Mouse (Mus musculus): ENCODE measurements around the gene Cdk6.
"Not testable (repeated sequence)": the region's sequence is repeated elsewhere in the genome, so short reads cannot be mapped to it uniquely, and the experiment has no call there.

The Cdk6 gene

DNA sequence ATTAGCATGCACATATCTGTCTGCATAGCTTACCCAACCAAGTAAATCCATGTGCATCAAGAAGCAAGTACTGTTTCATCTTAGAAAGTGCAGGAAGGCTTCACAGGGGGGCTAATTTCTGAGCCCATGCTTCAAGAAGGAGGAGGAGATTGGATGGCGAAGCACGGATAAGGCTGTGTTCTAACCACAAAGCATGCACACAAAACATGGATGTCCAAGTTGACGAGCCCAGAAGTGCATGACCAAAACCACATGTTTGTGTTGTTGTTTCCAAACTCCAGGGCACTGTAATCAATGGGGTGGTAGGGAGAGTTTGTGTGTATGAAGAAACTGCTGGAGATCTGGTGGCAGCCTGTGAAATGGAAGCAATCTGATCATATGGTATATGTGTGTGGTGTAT lies 101.2 kb downstream of the Cdk6 start:
- not testable (repeated sequence) for DNase-seq

- DNase-seq: not testable (repeated sequence)
These were observed 109.9 kb downstream of the Cdk6 start for GRCm38 (mm10) chr5:3451233-3451632.

DNA sequence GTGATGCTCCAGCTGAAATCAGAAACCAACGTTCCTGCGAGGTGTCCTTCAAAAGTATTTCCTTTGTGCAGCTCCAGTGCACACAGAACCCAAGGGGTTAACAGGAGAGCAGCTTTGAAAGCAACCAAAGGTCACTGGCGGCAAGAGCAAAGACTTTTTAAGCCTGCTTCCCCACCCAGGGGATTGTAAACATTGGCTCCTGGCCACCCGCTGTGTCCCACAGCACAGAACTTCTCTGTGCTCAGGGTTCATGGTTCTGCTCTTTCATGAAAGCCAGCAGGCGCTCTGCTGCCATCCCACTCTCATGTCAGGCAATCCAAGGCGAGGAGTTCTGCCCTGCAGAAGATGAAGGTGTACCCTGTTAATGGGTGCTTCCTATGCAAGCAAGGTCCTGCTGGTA lies 112.7 kb downstream of the Cdk6 start:
- DNase-seq: not testable (repeated sequence)

- peak; percentile 11 for DNase-seq
These were observed 119.6 kb downstream of the Cdk6 start for GRCm38 (mm10) chr5:3460907-3461306.

- DNase-seq: no peak
These were observed 120.1 kb downstream of the Cdk6 start for GRCm38 (mm10) chr5:3461401-3461800.

DNA sequence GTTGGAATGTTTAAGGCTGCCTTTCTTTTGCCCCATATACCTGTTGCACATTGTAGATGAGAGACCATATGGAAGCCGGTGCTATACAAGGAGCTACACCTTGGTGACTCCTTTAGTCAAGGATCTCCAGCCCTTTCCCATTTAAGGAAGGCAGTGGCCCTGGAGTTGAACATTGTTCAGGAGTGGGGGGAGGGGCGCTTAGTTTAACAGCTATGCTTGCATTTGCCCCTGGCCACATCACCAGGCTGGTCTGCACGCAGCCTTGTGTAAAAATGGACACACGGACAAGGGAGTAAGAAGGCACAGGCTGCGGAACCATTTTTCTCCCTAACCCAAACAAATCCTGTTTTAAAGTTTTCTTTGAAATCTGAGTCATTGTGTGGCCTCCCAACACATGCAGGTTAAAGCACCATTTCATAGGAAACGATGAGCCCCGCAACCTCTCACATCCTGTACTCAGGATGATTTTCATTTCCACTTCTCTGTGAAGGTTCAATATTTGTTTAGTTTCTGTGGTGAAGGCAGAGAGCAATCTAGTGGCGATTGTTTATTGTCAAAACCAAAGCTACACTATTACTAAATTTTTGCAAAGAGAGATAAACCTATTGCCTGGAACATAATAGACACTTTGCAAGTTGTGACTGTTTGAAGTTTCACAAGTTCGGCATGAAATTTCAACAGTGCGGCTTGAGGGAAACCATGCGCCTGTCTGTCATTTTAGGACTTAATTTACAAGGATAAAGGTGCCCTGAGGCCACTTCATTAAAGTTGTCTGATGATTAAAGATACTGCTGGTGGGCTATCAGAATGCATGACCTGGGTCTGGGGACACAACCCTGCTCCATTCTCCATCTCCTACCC lies 121.8 kb downstream of the Cdk6 start:
- DNase-seq: no peak

DNA sequence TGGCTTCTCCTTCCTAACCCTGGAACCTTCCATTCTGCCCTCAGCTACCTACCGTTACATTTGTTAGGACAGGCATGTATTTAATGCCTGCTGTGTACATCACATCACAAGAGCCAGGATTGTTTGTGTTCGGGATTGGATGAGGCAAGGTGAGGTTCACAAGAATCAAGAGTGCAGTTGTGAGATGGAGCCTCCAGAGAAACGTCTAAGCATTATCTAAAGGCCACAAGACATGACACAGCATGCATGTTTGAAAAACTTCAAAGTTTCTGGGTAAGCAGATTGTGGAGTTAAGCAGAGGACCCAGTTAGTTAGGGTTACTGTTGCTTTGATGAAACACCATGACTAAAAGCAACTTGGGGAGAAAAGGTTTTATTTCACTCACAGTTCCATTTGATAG lies 122.5 kb downstream of the Cdk6 start:
- DNase-seq: no peak

- DNase-seq: no peak
These were observed 125.0 kb downstream of the Cdk6 start for GRCm38 (mm10) chr5:3466069-3466877.

DNA sequence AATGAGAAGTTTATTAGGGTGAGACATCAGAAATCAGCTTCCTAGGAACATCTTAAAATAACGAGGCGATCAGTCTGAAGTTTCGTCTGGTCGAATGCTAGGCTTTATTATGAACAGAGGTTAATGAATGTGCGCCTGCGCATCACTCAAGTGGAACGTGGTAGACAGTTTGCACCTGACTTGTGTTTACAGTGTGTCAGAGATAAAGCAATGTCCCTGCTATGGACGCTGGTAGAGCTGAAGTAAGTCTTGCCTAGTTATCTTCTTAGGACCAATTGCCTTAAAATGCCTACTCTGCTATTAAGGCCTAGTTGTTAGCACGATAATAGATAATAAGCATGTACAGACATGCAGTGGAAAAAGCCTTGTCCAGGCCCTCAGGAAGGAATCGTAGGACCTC lies 129.6 kb downstream of the Cdk6 start:
- no peak for DNase-seq

DNA sequence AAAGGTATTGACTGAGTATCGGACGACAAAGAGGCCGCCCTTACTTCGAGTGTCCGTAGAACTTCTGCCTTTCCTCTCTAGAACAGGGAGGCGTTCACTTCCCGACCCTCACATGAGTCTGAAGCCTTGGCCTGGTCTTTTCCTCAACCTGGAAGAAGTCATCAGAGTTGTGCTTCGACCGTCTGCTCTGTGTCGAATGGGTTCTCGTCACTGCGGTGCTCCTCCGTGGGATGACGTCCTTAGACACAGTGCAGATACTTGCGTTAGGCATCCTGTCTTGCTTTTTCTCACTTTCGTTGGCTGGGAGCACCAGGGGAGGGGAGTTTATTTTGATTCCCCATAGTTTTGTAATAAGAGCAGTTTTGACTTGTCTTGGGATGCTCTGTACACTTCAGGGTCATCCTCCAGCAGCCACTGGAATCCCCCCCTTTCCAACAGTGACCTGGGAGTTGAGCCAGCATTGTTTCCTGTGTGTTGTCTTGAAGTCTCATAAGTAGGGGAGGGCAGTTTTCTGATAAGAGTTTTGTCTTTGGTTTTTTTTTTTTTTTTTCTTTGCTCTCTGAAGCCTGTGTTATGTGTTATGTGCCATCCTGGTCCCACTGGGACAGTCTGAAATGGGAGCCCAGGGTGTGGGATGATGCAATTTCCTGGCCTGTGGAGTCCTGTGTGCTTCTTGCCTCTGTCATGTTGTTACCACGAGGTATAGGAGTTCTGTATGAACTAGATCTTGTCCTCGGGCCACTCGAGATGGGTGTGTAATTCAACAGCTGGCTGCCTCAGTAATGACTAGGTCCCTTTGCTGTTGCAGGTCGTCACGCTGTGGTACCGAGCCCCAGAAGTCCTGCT lies 131.2 kb downstream of the Cdk6 start:
- DNase-seq: no peak

DNA sequence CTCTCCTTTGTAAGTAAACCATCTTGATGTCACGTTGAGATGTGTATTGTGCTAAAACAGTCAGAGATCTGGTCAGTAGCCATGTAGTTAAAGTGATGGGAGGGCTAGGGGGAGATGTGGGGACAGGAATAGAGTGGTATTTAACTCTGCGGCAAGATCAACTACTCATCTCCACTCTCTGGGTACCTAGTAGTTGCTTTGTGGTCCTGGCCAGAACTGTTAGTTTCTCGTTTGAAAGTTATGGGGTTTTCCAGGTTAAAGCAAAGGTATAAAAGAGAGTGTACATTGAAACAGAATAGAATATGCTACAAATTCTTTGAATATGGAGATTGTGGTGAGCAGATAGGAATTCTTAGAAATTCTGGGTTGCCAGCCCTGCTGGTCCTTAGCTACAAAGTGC lies 136.4 kb downstream of the Cdk6 start:
- no peak for DNase-seq

- no peak for DNase-seq
These were observed 136.9 kb downstream of the Cdk6 start for GRCm38 (mm10) chr5:3478216-3478615.

- no peak for DNase-seq
These were observed 137.9 kb downstream of the Cdk6 start for GRCm38 (mm10) chr5:3479016-3479795.

- no peak for DNase-seq
These were observed 139.5 kb downstream of the Cdk6 start for GRCm38 (mm10) chr5:3480637-3481395.

DNA sequence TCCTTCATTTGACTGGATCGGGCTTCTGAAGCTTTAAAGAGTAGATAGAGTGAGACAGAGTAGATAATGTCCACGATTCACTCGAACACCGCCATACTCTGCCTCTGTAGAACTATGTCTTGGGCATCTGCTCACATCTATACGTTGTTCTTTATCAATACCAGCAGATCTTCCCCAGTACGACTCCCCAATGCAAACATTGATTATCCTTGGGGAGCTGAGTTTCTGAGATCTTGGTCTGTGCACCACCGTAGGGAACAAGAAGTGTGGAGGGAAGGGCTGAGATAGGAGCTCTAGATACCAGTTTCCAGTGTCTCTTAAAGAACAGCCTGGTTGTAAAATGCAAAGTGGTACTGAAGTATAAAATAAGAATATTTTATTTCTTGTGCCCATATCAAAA lies 141.2 kb downstream of the Cdk6 start:
- no peak for DNase-seq

- no peak for DNase-seq
These were observed 141.9 kb downstream of the Cdk6 start for GRCm38 (mm10) chr5:3483054-3483722.

DNA sequence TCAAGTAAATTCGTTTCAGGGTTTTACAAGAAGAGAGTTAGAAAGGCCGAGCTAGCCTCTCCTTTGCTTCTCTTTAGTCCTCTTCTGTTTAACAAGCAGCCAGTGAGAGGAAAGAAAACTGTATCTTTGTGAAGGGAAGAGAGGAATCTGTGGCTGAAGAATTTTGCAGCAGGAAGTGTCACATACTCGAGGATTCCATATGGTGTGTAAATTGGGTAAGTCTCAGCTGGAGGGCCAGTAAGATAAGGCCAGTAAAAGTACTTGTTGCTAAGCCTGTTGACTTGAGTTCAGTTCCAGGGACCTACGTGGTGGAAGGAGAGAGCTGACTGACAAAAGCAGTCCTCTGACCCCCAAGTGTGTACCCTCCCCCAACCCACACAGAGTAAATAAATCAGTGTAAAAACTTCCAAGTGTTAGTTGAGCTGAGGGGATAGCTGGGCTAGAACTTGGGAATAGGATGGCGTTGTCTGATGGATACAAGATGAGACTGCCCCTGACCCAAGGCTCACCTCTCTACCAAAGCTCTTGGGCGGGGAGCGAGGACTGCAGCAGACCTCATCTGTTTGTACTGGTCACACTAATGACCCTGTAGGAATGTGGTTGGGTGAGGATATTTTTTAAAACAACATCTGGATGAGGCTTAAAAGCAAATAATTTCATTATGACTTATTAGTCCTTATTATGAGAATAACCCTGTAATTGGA lies 145.4 kb downstream of the Cdk6 start:
- DNase-seq: no peak

DNA sequence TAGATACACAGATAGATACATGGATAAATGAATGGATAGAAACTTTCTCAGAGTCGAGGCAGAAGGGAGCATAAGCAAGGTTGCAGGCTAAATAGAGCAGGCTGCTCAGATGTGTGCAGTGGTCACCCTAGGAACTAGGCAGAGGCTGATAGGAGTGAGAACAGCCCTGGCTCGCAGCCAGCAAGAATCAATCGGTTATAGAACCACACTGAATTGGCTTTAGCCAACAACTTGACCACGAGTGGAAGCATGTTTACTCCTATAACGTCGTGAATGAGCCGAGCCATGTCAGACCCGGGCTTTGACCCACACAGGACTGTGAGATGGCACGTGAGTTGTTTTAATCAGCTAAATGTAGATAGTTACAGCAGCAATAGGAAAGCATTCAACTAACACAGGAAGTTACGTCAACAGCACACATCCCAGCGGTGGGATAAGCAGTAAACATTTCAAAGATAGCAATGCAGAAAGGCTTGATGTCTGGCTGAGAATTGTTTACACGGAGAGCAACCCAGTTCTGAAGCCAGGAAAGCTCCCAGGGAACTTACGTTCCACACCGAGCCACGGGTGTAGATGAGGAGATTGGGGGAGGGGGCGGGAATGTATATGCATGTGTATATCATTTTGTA lies 147.0 kb downstream of the Cdk6 start:
- no peak for DNase-seq

DNA sequence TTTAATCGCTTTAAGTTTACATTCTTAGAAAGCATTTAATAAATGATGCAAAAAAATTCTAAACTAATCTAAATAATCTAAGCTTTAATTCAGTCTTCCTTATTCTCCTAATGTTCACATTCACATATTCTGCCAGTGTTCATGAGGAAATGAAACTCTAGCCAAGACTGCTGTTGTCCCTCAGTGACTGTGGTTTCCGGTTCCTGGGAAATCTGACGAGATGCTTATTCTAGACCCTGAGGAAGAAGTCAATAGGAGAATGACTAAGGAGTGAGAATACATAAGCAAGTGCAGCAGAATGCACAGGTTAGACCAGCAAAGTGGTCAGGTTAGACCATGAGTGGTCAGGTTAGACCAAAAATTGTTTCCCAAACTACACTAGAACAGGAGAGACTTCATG lies 149.1 kb downstream of the Cdk6 start:
- no peak for DNase-seq

DNA sequence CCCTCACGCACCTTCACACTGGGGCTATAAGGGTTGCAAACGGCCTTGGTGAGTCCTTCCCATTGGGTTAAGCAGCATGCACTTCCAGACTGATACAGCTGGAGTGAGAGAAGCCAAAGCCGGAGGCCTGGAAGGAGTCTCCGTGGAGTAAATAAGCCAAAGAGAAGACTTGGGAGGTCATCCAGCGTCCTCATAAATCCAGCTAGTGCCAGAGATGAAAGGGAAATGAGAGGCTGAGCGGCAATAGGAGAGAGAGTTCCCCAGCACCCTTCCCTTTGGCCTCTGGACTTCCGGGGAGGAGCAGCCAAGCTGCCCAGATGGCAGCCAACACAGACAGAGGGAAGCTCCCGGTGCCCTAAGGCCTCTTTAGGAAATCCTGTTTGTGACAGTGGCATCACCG lies 149.8 kb downstream of the Cdk6 start:
- no peak for DNase-seq
